Mouse (Mus musculus) lung, postnatal 0 days (tissue): ENCODE data around the gene Lef1. TPM values are rescaled to one million over a fixed set of nuclear protein-coding genes. Genes with fewer than 3 reads are reported as not detected.

ENCODE experiments used
- ATAC-seq: fragments of 200-750 bp; cut with Nextera tagmentation; 2 replicates; pipeline ENCODE4 v1.8.0; 2017; ENCODE audit warnings: moderate library complexity
- DNase-seq: peaks from one replicate; pipeline ENCODE4 v3.0.0-alpha.2; 2016; ENCODE audit warnings: low spot score
- H3K27ac ChIP-seq: fragments of 300-500 bp; sonication (generic); 2 replicates; pipeline ENCODE4 v1.5.1; 2014; ENCODE audit warnings: antibody characterized with exemption, mild to moderate bottlenecking, low read length, mixed read lengths
- H3K27me3 ChIP-seq: fragments of 300-500 bp; sonication (generic); replicated peaks from 2 replicates; pipeline ENCODE4 v1.6.1; 2014; ENCODE audit warnings: low read length, mixed read lengths; ENCODE audit not compliant: insufficient read depth
- H3K36me3 ChIP-seq: fragments of 300-500 bp; sonication (generic); 2 replicates; pipeline ENCODE4 v1.6.1; 2014; ENCODE audit warnings: low read length, mixed read lengths; ENCODE audit not compliant: insufficient read depth
- H3K4me1 ChIP-seq: fragments of 300-500 bp; sonication (generic); 2 replicates; pipeline ENCODE4 v1.6.1; 2014; ENCODE audit warnings: antibody characterized with exemption, low read depth, low read length, mixed read lengths; ENCODE audit not compliant: insufficient read depth
- H3K4me2 ChIP-seq: fragments of 300-500 bp; sonication (generic); replicated peaks from 2 replicates; pipeline ENCODE4 v1.6.1; 2014; ENCODE audit warnings: low read depth, mild to moderate bottlenecking, low read length, moderate library complexity, mixed read lengths
- H3K4me3 ChIP-seq: fragments of 300-500 bp; sonication (generic); 2 replicates; pipeline ENCODE4 v1.5.1; 2014; ENCODE audit warnings: low read depth, low read length
- H3K9ac ChIP-seq: fragments of 300-500 bp; sonication (generic); replicated peaks from 2 replicates; pipeline ENCODE4 v1.6.1; 2014; ENCODE audit warnings: low read depth, mild to moderate bottlenecking
- H3K9me3 ChIP-seq: fragments of 300-500 bp; sonication (generic); 2 replicates; pipeline ENCODE4 v1.6.1; 2016; ENCODE audit warnings: low read length, mixed read lengths
- CTCF ChIP-seq: IDR thresholded peaks from 2 replicates; pipeline ENCODE4 v1.5.1; 2016; ENCODE audit warnings: antibody characterized with exemption, mild to moderate bottlenecking
- EP300 ChIP-seq: IDR thresholded peaks from 2 replicates; pipeline ENCODE4 v1.6.1; 2016; ENCODE audit warnings: antibody characterized with exemption, mild to moderate bottlenecking, control low read depth
- WGBS: fragments of 180-500 bp; shearing (Covaris S2); extraction: QIAGEN DNeasy Blood & Tissue Kit; methylation state at CpG from one replicate; pipeline ENCODE4 v1.1.7; 2014; 5-methylcytosine and 5-hydroxymethylcytosine counted together
- polyA plus RNA-seq: library from polyadenylated mRNA; unstranded; fragments of >200 nt; fragmentation: Nextera tagmentation; extraction: Ambion mirVana; gene quantifications from 2 replicates; pipeline ENCODE4 v1.2.1, GENCODE M21; 2015

Lef1 gene
- polyA plus RNA-seq, 1 experiment from 2014 or later, result 6.2 TPM

- H3K27ac ChIP-seq, result no peak overlapping the region
- 70% methylated on average over 4 of the region's 4 CpGs for WGBS
- no peak overlapping the region for H3K4me2 ChIP-seq
- H3K9ac ChIP-seq, result no peak overlapping the region
- H3K4me1 ChIP-seq, result no peaks in the 10 kb centered on the region
- H3K4me3 ChIP-seq, result no peak overlapping the region
- ATAC-seq (no peak), DNase-seq (no peak)
- H3K36me3 ChIP-seq, result no peaks in the 10 kb centered on the region
- TF ChIP-seq CTCF, result no peak
- no peak for TF ChIP-seq EP300
- no peaks in the 10 kb centered on the region for H3K9me3 ChIP-seq
- no peaks in the 10 kb centered on the region for H3K27me3 ChIP-seq
These were observed 57.5 kb downstream of the Lef1 start for GRCm38 (mm10) chr3:131167731-131168130.

DNA sequence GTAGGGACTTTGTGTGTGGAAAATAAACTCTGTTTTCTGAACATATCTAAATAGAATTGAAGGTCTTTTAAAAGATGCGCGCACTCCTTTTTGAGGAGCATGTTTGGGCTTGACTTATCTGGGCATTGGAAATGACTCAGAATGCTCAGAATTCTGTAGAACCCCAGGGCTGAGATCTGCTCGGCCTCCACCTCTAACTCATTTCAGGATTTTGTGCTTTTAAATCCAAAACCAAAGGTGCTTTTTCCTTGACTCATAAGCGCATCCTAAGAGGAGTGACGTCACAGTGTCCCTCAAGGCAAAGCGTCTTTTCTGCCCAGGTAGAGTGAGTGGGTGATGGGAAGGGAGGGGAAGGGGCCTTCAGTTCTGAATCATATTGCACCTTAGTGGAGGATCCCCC is 58.9 kb downstream of the Lef1 start:
- ATAC-seq (no peak), DNase-seq (no peak)
- H3K36me3 ChIP-seq, result no peaks in the 10 kb centered on the region
- 87% methylated on average over 6 of the region's 6 CpGs for WGBS
- no peak for TF ChIP-seq CTCF
- no peak overlapping the region for H3K9ac ChIP-seq
- no peaks in the 10 kb centered on the region for H3K9me3 ChIP-seq
- no peaks in the 10 kb centered on the region for H3K27me3 ChIP-seq
- no peak overlapping the region for H3K4me2 ChIP-seq
- H3K4me3 ChIP-seq, result no peak overlapping the region
- no peak overlapping the region for H3K27ac ChIP-seq
- no peaks in the 10 kb centered on the region for H3K4me1 ChIP-seq

GRCm38 (mm10) chr3:131170099-131170643 is 59.9 kb downstream of the Lef1 start:
- no peaks in the 10 kb centered on the region for H3K36me3 ChIP-seq
- no peak overlapping the region for H3K9ac ChIP-seq
- TF ChIP-seq EP300, result no peak
- TF ChIP-seq CTCF, result no peak
- no peaks in the 10 kb centered on the region for H3K27me3 ChIP-seq
- H3K27ac ChIP-seq, result no peak overlapping the region
- H3K9me3 ChIP-seq, result no peaks in the 10 kb centered on the region
- 92% methylated on average over 6 of the region's 6 CpGs for WGBS
- no peak overlapping the region for H3K4me3 ChIP-seq
- H3K4me1 ChIP-seq, result no peaks in the 10 kb centered on the region
- ATAC-seq (no peak), DNase-seq (no peak)
- H3K4me2 ChIP-seq, result no peak overlapping the region

- WGBS, result 42% methylated on average over 10 of the region's 11 CpGs
- no peak overlapping the region for H3K4me3 ChIP-seq
- DNase-seq (no peak), ATAC-seq (peak; percentile 48; the same call in 1 of the 2 replicates)
- H3K27me3 ChIP-seq, result no peaks in the 10 kb centered on the region
- no peaks in the 10 kb centered on the region for H3K4me1 ChIP-seq
- H3K9me3 ChIP-seq, result no peaks in the 10 kb centered on the region
- H3K36me3 ChIP-seq, result no peaks in the 10 kb centered on the region
- TF ChIP-seq CTCF, result no peak
- TF ChIP-seq EP300, result no peak
- no peak overlapping the region for H3K9ac ChIP-seq
- no peak overlapping the region for H3K27ac ChIP-seq
- H3K4me2 ChIP-seq, result 0 out of 2 replicates have a peak overlapping the region, but pooled peaks have one; percentile 2
These were observed 61.2 kb downstream of the Lef1 start for GRCm38 (mm10) chr3:131171292-131171960.

DNA sequence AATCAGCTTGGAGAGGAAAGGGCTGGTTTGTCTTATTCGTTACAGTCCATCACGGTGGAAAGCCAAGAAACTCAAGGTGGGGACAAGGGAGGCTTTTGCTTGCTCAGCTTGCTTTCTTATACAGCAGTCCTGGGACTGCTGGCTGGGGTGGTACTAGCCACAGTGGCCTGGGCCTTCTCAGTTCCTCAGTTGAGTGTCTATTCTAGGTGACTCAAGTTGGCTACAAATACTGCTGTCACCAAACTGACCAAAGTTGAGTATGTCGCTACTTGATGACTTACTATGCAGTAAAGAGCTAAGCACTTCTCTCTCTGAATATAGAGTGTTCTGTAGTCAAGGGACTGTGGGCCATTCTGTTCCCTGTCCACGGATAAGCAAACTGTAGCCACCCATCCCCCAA is 62.0 kb downstream of the Lef1 start:
- no peaks in the 10 kb centered on the region for H3K27me3 ChIP-seq
- no peak for DNase-seq
- no peak overlapping the region for H3K4me3 ChIP-seq
- no peak overlapping the region for H3K9ac ChIP-seq
- no peaks in the 10 kb centered on the region for H3K9me3 ChIP-seq
- WGBS, result 64% methylated on average over 4 of the region's 4 CpGs
- TF ChIP-seq CTCF, result no peak
- TF ChIP-seq EP300, result no peak
- H3K4me1 ChIP-seq, result no peaks in the 10 kb centered on the region
- H3K4me2 ChIP-seq, result 0 out of 2 replicates have a peak overlapping the region, but pooled peaks have one; percentile 2
- no peaks in the 10 kb centered on the region for H3K36me3 ChIP-seq
- no peak for ATAC-seq
- no peak overlapping the region for H3K27ac ChIP-seq

DNA sequence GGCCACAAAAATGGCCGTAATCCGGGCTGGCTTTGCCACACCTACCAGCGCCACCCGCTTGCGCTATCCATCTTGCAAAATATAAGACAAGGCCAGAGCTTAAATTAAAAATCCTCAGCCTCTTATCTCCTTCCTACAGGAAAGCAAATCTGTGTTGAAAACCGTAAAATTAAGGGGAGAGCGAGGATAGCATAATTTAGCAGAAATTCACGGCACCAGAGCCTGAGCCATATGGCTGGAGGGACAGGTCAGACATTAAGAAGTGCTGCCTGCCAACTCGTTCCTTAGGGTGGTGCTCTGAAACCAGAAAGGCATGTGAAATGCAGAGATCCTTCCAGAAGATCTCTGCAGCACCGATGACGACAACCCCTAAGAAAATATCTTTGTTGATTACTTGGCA is 70.7 kb downstream of the Lef1 start:
- no peak overlapping the region for H3K9ac ChIP-seq
- no peaks in the 10 kb centered on the region for H3K36me3 ChIP-seq
- H3K9me3 ChIP-seq, result no peaks in the 10 kb centered on the region
- no peak overlapping the region for H3K4me3 ChIP-seq
- TF ChIP-seq CTCF (no peak), EP300 (no peak)
- H3K27me3 ChIP-seq, result no peaks in the 10 kb centered on the region
- H3K27ac ChIP-seq, result no peak overlapping the region
- no peak for ATAC-seq
- WGBS, result 82% methylated on average over 11 of the region's 11 CpGs
- no peaks in the 10 kb centered on the region for H3K4me1 ChIP-seq
- no peak for DNase-seq
- H3K4me2 ChIP-seq, result no peak overlapping the region

- no peak for DNase-seq
- no peak for TF ChIP-seq CTCF
- TF ChIP-seq EP300, result no peak
- WGBS, result 72% methylated on average over 6 of the region's 6 CpGs
- Histone ChIP-seq H3K4me1 (no peaks in the 10 kb centered on the region), H3K9me3 (no peaks in the 10 kb centered on the region), H3K4me2 (no peak overlapping the region), H3K4me3 (no peak overlapping the region), H3K27ac (no peak overlapping the region), H3K27me3 (no peaks in the 10 kb centered on the region), H3K9ac (no peak overlapping the region), H3K36me3 (no peaks in the 10 kb centered on the region)
- no peak for ATAC-seq
These were observed 71.9 kb downstream of the Lef1 start for GRCm38 (mm10) chr3:131182158-131182557.
